Mouse (Mus musculus) small intestine, adult 2 months (tissue): ENCODE data around the gene Zfp385b. TPM values are rescaled to one million over a fixed set of nuclear protein-coding genes. Genes with fewer than 3 reads are reported as not detected.

Source experiments
- H3K27ac ChIP-seq: fragments of 200-500 bp; 2 replicates; pipeline ENCODE4 v1.5.1; 2012; ENCODE audit warnings: low read depth, low read length, control low read depth, inconsistent platforms; ENCODE audit not compliant: insufficient read depth
- H3K27me3 ChIP-seq: fragments of 200-500 bp; 2 replicates; pipeline ENCODE4 v1.6.1; 2012; ENCODE audit warnings: mild to moderate bottlenecking, moderate library complexity, low read length, inconsistent platforms; ENCODE audit not compliant: control insufficient read depth, insufficient read depth
- H3K36me3 ChIP-seq: fragments of 200-500 bp; 2 replicates; pipeline ENCODE4 v1.6.1; 2012; ENCODE audit warnings: mild to moderate bottlenecking, low read length, control low read depth, inconsistent platforms; ENCODE audit not compliant: control insufficient read depth, insufficient read depth
- H3K4me1 ChIP-seq: fragments of 200-500 bp; 2 replicates; pipeline ENCODE4 v1.6.1; 2012; ENCODE audit warnings: low read length, inconsistent platforms, mixed read lengths; ENCODE audit not compliant: control insufficient read depth, insufficient read depth, insufficient read length
- H3K4me3 ChIP-seq: fragments of 200-500 bp; 2 replicates; pipeline ENCODE4 v1.5.1; 2012; ENCODE audit warnings: low read depth, mild to moderate bottlenecking, control low read depth, inconsistent platforms, low read length, moderate library complexity
- CTCF ChIP-seq: fragments of 200-500 bp; IDR thresholded peaks from 2 replicates; pipeline ENCODE4 v1.5.1; 2012; ENCODE audit warnings: low read depth, mild to moderate bottlenecking, control low read depth, inconsistent platforms, low read length, moderate library complexity, mixed read lengths; ENCODE audit not compliant: insufficient replicate concordance, insufficient read length; ENCODE audit errors: extremely low read depth
- POLR2A ChIP-seq: fragments of 200-500 bp; IDR thresholded peaks from 2 replicates; pipeline ENCODE4 v1.6.1; 2012; ENCODE audit warnings: low read depth, mild to moderate bottlenecking, control low read depth, inconsistent platforms, low read length, moderate library complexity
- WGBS: fragments of 180-500 bp; shearing (Covaris S2); methylation state at CpG from one replicate; pipeline ENCODE4 v1.1.7; 2018; 5-methylcytosine and 5-hydroxymethylcytosine counted together
- polyA plus RNA-seq: library from polyadenylated mRNA; depleted of rRNA; stranded (reverse); fragments of >200 nt; gene quantifications from 2 replicates; pipeline ENCODE4 v1.2.3, GENCODE M21; 2012

The Zfp385b gene
- polyA plus RNA-seq, 1 experiment, result 3.4 TPM

- peaks cover 3% of the 10 kb centered on the region; the same call in 1 of the 2 replicates for H3K4me1 ChIP-seq
- 33% methylated on average over 3 of the region's 3 CpGs for WGBS
- no peak overlapping the region for H3K4me3 ChIP-seq
- no peak overlapping the region for H3K27ac ChIP-seq
- no peaks in the 10 kb centered on the region for H3K27me3 ChIP-seq
- no peaks in the 10 kb centered on the region for H3K36me3 ChIP-seq
- no peak for TF ChIP-seq POLR2A
- TF ChIP-seq CTCF, result no peak
These were observed 282.9 kb downstream of the Zfp385b start for GRCm38 (mm10) chr2:77536556-77536955.

- TF ChIP-seq CTCF (no peak), POLR2A (no peak)
- 60% methylated on average over 7 of the region's 7 CpGs for WGBS
- Histone ChIP-seq H3K27me3 (no peaks in the 10 kb centered on the region), H3K36me3 (no peaks in the 10 kb centered on the region), H3K27ac (no peak overlapping the region), H3K4me1 (peaks cover 11% of the 10 kb centered on the region; the same call in 1 of the 2 replicates), H3K4me3 (no peak overlapping the region)
These were observed 291.2 kb downstream of the Zfp385b start for GRCm38 (mm10) chr2:77528079-77528752.

- Histone ChIP-seq H3K4me3 (no peak overlapping the region), H3K27me3 (no peaks in the 10 kb centered on the region), H3K36me3 (no peaks in the 10 kb centered on the region), H3K4me1 (peaks cover 11% of the 10 kb centered on the region; the same call in 1 of the 2 replicates), H3K27ac (no peak overlapping the region)
- WGBS, result 64% methylated on average over 6 of the region's 6 CpGs
- TF ChIP-seq CTCF, result no peak
- TF ChIP-seq POLR2A, result no peak
These were observed 291.8 kb downstream of the Zfp385b start for GRCm38 (mm10) chr2:77527616-77528015.

- Histone ChIP-seq H3K27ac (no peak overlapping the region), H3K4me1 (peaks cover 13% of the 10 kb centered on the region; the same call in 1 of the 2 replicates), H3K36me3 (no peaks in the 10 kb centered on the region), H3K27me3 (no peaks in the 10 kb centered on the region), H3K4me3 (no peak overlapping the region)
- TF ChIP-seq CTCF (no peak), POLR2A (no peak)
- WGBS, result 35% methylated on average over 4 of the region's 4 CpGs
These were observed 292.6 kb downstream of the Zfp385b start for GRCm38 (mm10) chr2:77526803-77527202.

DNA sequence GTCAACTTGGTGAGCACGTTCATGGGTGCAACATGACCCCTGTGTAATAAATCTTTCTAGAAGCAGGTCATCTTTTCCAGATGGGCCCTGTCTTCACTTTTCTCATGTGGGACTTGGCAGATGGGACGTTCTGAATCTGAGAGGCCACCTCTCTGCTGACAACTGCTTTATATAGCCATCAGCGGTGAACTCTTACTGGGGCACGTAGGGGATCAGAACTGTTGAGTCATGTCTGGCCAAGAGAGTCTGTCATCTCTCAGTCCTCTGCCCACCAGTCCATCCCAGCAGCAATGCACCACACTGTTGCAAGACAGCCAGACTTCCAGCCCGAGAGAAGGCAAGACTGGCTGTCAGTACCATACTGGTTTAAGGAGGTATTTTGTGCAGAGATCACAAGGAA, 293.1 kb downstream of the Zfp385b start:
- peaks cover 13% of the 10 kb centered on the region; the same call in 1 of the 2 replicates for H3K4me1 ChIP-seq
- H3K36me3 ChIP-seq, result no peaks in the 10 kb centered on the region
- no peaks in the 10 kb centered on the region for H3K27me3 ChIP-seq
- no peak overlapping the region for H3K4me3 ChIP-seq
- H3K27ac ChIP-seq, result no peak overlapping the region
- 80% methylated on average over 5 of the region's 5 CpGs for WGBS
- TF ChIP-seq POLR2A, result no peak
- no peak for TF ChIP-seq CTCF

DNA sequence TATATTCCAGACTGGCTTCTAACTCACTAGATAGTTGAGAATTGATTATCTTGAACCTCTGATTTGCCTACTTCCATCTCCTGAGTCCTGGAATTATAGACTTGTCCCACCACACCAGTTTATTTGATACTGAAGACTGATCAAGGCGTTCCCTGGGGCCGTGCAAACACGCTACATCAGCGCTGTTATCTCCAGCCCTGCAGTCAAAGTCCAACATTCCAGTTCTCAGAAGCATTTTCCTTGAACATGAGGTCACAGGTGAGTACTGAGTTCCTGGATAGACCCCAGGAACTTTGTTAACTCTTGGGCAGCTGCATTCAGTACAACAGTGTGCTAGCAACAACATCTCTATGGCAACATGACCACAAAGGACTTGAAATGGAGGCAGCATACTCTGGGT, 297.2 kb downstream of the Zfp385b start:
- no peak for TF ChIP-seq CTCF
- TF ChIP-seq POLR2A, result no peak
- Histone ChIP-seq H3K27me3 (no peaks in the 10 kb centered on the region), H3K27ac (peak overlapping the region; percentile 54), H3K4me1 (peaks cover 5% of the 10 kb centered on the region; the same call in 1 of the 2 replicates), H3K4me3 (no peak overlapping the region), H3K36me3 (no peaks in the 10 kb centered on the region)
- WGBS, result 40% methylated on average over 4 of the region's 4 CpGs

DNA sequence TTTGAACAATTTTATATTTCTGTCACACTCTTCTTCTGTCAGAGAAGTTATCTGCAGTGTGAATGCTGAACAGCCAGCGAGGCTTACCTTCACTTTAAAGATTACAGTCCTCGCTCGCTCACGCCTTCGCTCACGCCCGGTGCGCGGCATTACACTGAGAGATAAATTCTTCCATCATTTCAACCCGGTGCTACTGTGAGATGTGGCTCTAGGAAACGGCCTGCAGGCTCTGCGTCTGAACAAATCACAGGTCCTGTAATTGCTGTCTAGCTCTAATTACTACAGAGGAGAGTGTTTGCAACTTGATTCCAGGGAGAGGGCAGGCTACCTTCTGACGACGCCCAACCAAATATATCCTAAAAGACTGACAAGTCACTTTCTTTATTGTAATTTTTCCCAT, 300.1 kb downstream of the Zfp385b start:
- Histone ChIP-seq H3K27ac (peak overlapping the region; percentile 31), H3K27me3 (no peaks in the 10 kb centered on the region), H3K4me1 (peaks cover 12% of the 10 kb centered on the region; the same call in 1 of the 2 replicates), H3K4me3 (peak overlapping the region; percentile 53), H3K36me3 (no peaks in the 10 kb centered on the region)
- WGBS, result under 1% methylated on average over 14 of the region's 14 CpGs
- TF ChIP-seq CTCF, result no peak
- no peak for TF ChIP-seq POLR2A

DNA sequence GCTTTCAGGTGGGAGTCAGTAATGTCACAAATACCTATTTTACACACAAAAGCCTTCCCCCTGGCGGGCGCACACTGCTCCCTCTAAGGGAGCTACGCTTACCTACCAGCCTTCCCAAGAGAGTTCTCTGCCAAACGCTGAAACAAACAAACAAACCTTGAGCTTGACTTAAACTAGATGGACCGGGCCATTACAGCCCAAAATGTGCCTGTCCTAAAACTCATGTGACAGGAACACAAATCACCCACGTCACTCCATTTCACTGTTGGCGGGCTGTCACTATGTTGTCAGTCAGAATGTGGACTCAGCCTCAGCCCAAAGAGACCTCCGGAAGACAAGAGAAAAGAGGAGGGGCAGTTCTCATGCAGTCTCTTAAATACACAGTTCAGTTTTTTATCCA, 300.7 kb downstream of the Zfp385b start:
- H3K36me3 ChIP-seq, result no peaks in the 10 kb centered on the region
- peak; percentile 15; the same call in 1 of the 2 replicates for TF ChIP-seq CTCF
- no peak for TF ChIP-seq POLR2A
- WGBS, result 9% methylated on average over 8 of the region's 8 CpGs
- H3K4me3 ChIP-seq, result peak overlapping the region; percentile 48
- H3K27me3 ChIP-seq, result no peaks in the 10 kb centered on the region
- H3K4me1 ChIP-seq, result peaks cover 12% of the 10 kb centered on the region; the same call in 1 of the 2 replicates
- H3K27ac ChIP-seq, result no peak overlapping the region
